Mouse (Mus musculus) CH12.LX (cell line): Measurements from ENCODE around the gene Noxo1. TPM values are rescaled to one million over a fixed set of nuclear protein-coding genes. Genes with fewer than 3 reads are reported as not detected.

Experiments
- DNase-seq: peaks from one replicate; pipeline ENCODE4 v3.0.0-alpha.2; 2013; ENCODE audit errors: extremely low read depth
- H3K27ac ChIP-seq: 2 replicates; pipeline ENCODE4 v1.5.1; 2012; ENCODE audit warnings: low read depth, mild to moderate bottlenecking, control low read depth, moderate library complexity; ENCODE audit not compliant: insufficient read depth
- H3K27me3 ChIP-seq: replicated peaks from 2 replicates; pipeline ENCODE3; 2012; ENCODE audit warnings: inconsistent platforms
- H3K36me3 ChIP-seq, 2 experiments: replicated peaks in 1 of 2; 2 replicates each; pipeline versions ENCODE3 to v1.6.1; 2012; ENCODE audit warnings: inconsistent platforms in 1 of 2, low read length in 1 of 2, mild to moderate bottlenecking in 1 of 2, mixed read lengths in 1 of 2, moderate library complexity in 1 of 2; ENCODE audit not compliant: control insufficient read depth in 1 of 2, insufficient read depth in 1 of 2
- H3K4me1 ChIP-seq, 2 experiments: 2 replicates each; pipeline ENCODE4 v1.6.1; 2012; ENCODE audit warnings: inconsistent platforms in 1 of 2, moderate library complexity in 1 of 2; ENCODE audit not compliant: insufficient read depth in 2 of 2, control insufficient read depth in 1 of 2
- H3K4me2 ChIP-seq: 2 replicates; pipeline ENCODE4 v1.6.1; 2012; ENCODE audit warnings: low read depth, mild to moderate bottlenecking, control low read depth; ENCODE audit not compliant: poor library complexity, insufficient read depth, severe bottlenecking
- H3K4me3 ChIP-seq, 3 experiments: fragments of 150-350 bp in 1 of 3; sonication (generic) in 1 of 3; replicated peaks in 1 of 3; 2 replicates each; pipeline versions ENCODE3 to v1.5.1; 2011 to 2012; ENCODE audit warnings: low read depth in 2 of 3, low read length in 2 of 3, mild to moderate bottlenecking in 2 of 3, moderate library complexity in 2 of 3, control low read depth in 1 of 3, improper control_type of control experiment in 1 of 3, inconsistent platforms in 1 of 3, mixed read lengths in 1 of 3; ENCODE audit not compliant: poor library complexity in 1 of 3
- H3K79me2 ChIP-seq: replicated peaks from 2 replicates; pipeline ENCODE4 v1.6.1; 2012; ENCODE audit warnings: mild to moderate bottlenecking, moderate library complexity; ENCODE audit not compliant: control insufficient read depth, poor library complexity, insufficient read depth, severe bottlenecking; ENCODE audit errors: extremely low read depth
- H3K9ac ChIP-seq: 2 replicates; pipeline ENCODE4 v1.6.1; 2012; ENCODE audit warnings: low read depth, mild to moderate bottlenecking, control low read depth, moderate library complexity; ENCODE audit not compliant: insufficient read depth
- H3K9me3 ChIP-seq: replicated peaks from 2 replicates; pipeline ENCODE3; 2012; ENCODE audit warnings: low read length, inconsistent platforms, mixed read lengths
- CHD2 ChIP-seq: IDR thresholded peaks from 2 replicates; pipeline ENCODE4 v1.6.1; 2011; ENCODE audit warnings: low read length, improper control_type of control experiment
- CTCF ChIP-seq, 2 experiments: IDR thresholded peaks in 1 of 2; conservative IDR thresholded peaks in 1 of 2; 2 replicates each; pipeline ENCODE4 v1.5.1; 2011 to 2012; ENCODE audit warnings: low read depth in 2 of 2, low read length in 2 of 2, improper control_type of control experiment in 1 of 2, inconsistent platforms in 1 of 2, mild to moderate bottlenecking in 1 of 2, moderate library complexity in 1 of 2
- E2F4 ChIP-seq: IDR thresholded peaks from 2 replicates; pipeline ENCODE4 v1.6.1; 2011; ENCODE audit warnings: low read depth, low read length, improper control_type of control experiment; ENCODE audit not compliant: insufficient replicate concordance
- ELF1 ChIP-seq: IDR thresholded peaks from 2 replicates; pipeline ENCODE4 v1.6.1; 2014; ENCODE audit warnings: low read depth, mild to moderate bottlenecking, inconsistent platforms, low read length, improper control_type of control experiment
- EP300 ChIP-seq: IDR thresholded peaks from 2 replicates; pipeline ENCODE4 v1.6.1; 2011; ENCODE audit warnings: low read length, improper control_type of control experiment
- ETS1 ChIP-seq: conservative IDR thresholded peaks from 2 replicates; pipeline ENCODE4 v1.6.1; 2012; ENCODE audit warnings: low read depth, mild to moderate bottlenecking, inconsistent platforms, low read length, improper control_type of control experiment, moderate library complexity
- HCFC1 ChIP-seq: IDR thresholded peaks from 2 replicates; pipeline ENCODE4 v1.6.1; 2012; ENCODE audit warnings: low read depth, mild to moderate bottlenecking, inconsistent platforms, low read length, improper control_type of control experiment
- IRF4 ChIP-seq: IDR thresholded peaks from 2 replicates; pipeline ENCODE4 v1.6.1; 2014; ENCODE audit warnings: low read depth, mild to moderate bottlenecking, inconsistent platforms, low read length, improper control_type of control experiment
- JUN ChIP-seq: IDR thresholded peaks from 2 replicates; pipeline ENCODE4 v1.6.1; 2011; ENCODE audit warnings: low read depth, mild to moderate bottlenecking, low read length, improper control_type of control experiment, moderate library complexity; ENCODE audit not compliant: insufficient read depth
- KAT2A ChIP-seq: IDR thresholded peaks from 2 replicates; pipeline ENCODE4 v1.6.1; 2012; ENCODE audit warnings: low read length, improper control_type of control experiment, inconsistent platforms; ENCODE audit not compliant: insufficient replicate concordance
- MAFK ChIP-seq: IDR thresholded peaks from 2 replicates; pipeline ENCODE4 v1.6.1; 2011; ENCODE audit warnings: low read length, improper control_type of control experiment; ENCODE audit not compliant: insufficient replicate concordance
- MAX ChIP-seq: IDR thresholded peaks from 2 replicates; pipeline ENCODE4 v1.6.1; 2011; ENCODE audit warnings: low read length, improper control_type of control experiment
- MEF2A ChIP-seq: IDR thresholded peaks from 2 replicates; pipeline ENCODE4 v1.6.1; 2014; ENCODE audit warnings: low read depth, mild to moderate bottlenecking, inconsistent platforms, low read length, improper control_type of control experiment, borderline replicate concordance
- MXI1 ChIP-seq: IDR thresholded peaks from 2 replicates; pipeline ENCODE4 v1.6.1; 2011; ENCODE audit warnings: mild to moderate bottlenecking, low read depth, low read length, improper control_type of control experiment
- NELFE ChIP-seq: IDR thresholded peaks from 2 replicates; pipeline ENCODE4 v1.6.1; 2011; ENCODE audit warnings: low read depth, low read length, improper control_type of control experiment
- NRF1 ChIP-seq: IDR thresholded peaks from 2 replicates; pipeline ENCODE4 v1.6.1; 2014; ENCODE audit warnings: low read depth, mild to moderate bottlenecking, inconsistent platforms, low read length, improper control_type of control experiment, moderate library complexity
- PAX5 ChIP-seq: IDR thresholded peaks from 2 replicates; pipeline ENCODE4 v1.6.1; 2012; ENCODE audit warnings: low read length, inconsistent platforms, mixed read lengths
- POLR2A ChIP-seq: IDR thresholded peaks from 2 replicates; pipeline ENCODE4 v1.6.1; 2011; ENCODE audit warnings: low read depth, mild to moderate bottlenecking, improper control_type of control experiment, low read length
- POLR2AphosphoS2 ChIP-seq: IDR thresholded peaks from 2 replicates; pipeline ENCODE4 v1.6.1; 2011; ENCODE audit warnings: low read depth, low read length, improper control_type of control experiment
- RCOR1 ChIP-seq: conservative IDR thresholded peaks from 2 replicates; pipeline ENCODE4 v1.6.1; 2012; ENCODE audit warnings: low read depth, mild to moderate bottlenecking, inconsistent platforms, low read length, improper control_type of control experiment
- SIN3A ChIP-seq: IDR thresholded peaks from 2 replicates; pipeline ENCODE4 v1.6.1; 2012; ENCODE audit warnings: low read length, improper control_type of control experiment, inconsistent platforms
- SMC3 ChIP-seq: IDR thresholded peaks from 2 replicates; pipeline ENCODE4 v1.6.1; 2011; ENCODE audit warnings: low read depth, low read length, improper control_type of control experiment
- TCF12 ChIP-seq: IDR thresholded peaks from 2 replicates; pipeline ENCODE4 v1.6.1; 2014; ENCODE audit warnings: low read depth, mild to moderate bottlenecking, inconsistent platforms, low read length, improper control_type of control experiment
- UBTF ChIP-seq: IDR thresholded peaks from 2 replicates; pipeline ENCODE4 v1.6.1; 2012; ENCODE audit warnings: low read depth, mild to moderate bottlenecking, inconsistent platforms, low read length, improper control_type of control experiment, moderate library complexity
- USF2 ChIP-seq: conservative IDR thresholded peaks from 2 replicates; pipeline ENCODE4 v1.6.1; 2011; ENCODE audit warnings: low read depth, low read length, improper control_type of control experiment
- ZC3H11A ChIP-seq: IDR thresholded peaks from 2 replicates; pipeline ENCODE4 v1.6.1; 2012; ENCODE audit warnings: low read depth, mild to moderate bottlenecking, inconsistent platforms, low read length, improper control_type of control experiment
- ZKSCAN1 ChIP-seq: IDR thresholded peaks from 2 replicates; pipeline ENCODE4 v1.6.1; 2012; ENCODE audit warnings: low read depth, inconsistent platforms, low read length, improper control_type of control experiment, borderline replicate concordance
- ZNF384 ChIP-seq: IDR thresholded peaks from 2 replicates; pipeline ENCODE4 v1.6.1; 2012; ENCODE audit warnings: low read depth, low read length, improper control_type of control experiment, inconsistent platforms
- dilution Hi-C: fragments of 300-500 bp; cut with MboI; formaldehyde crosslinking; loops from 2 replicates; pipeline ENCODE4 v1.14.3; 2020; ENCODE audit warnings: low sequenced_read_pairs; ENCODE audit not compliant: extremely low pct_unique_long_range_greater_than_20kb, extremely low pct_ligation_motif_present
- in situ Hi-C: fragments of 300-500 bp; cut with MboI; formaldehyde crosslinking; loops from 3 replicates; pipeline ENCODE4 v1.14.3; 2019; ENCODE audit warnings: low sequenced_read_pairs, low pct_ligation_motif_present, low pct_unique_long_range_greater_than_20kb, mixed read lengths
- polyA plus RNA-seq: library from polyadenylated mRNA; unstranded; fragments of >175 nt; gene quantifications from 2 replicates; pipeline ENCODE4 v1.2.1, GENCODE M21; 2012; ENCODE audit warnings: low read depth; ENCODE audit not compliant: insufficient read length
- total RNA-seq, 2 experiments: library from RNA; depleted of rRNA; stranded (reverse); fragments of 300-350 nt in 1 of 2; fragments of >200 nt in 1 of 2; gene quantifications; 2 replicates each; pipeline ENCODE4 v1.2.3; 2012 to 2014

The Noxo1 gene
- total and polyA plus RNA-seq, 3 experiments = 0.47 to 2.5 (median 0.89) TPM

- H3K9ac ChIP-seq = no peak overlapping the region
- peaks cover 13 to 38% of the 10 kb centered on the region in 2 experiments for H3K36me3 ChIP-seq
- dilution Hi-C loops (no loop called here), in situ Hi-C loops (loop anchor here (5.0 kb wide), 2 partner anchors 63 to 143 kb away; partner anchors contain the start of genes Nubp2 and Spsb3)
- DNase-seq = no peak
- TF ChIP-seq CHD2 (no peak), ZC3H11A (no peak), HCFC1 (no peak), EP300 (no peak), IRF4 (no peak), RCOR1 (no peak), MAX (no peak), SMC3 (no peak), CTCF (conservative IDR thresholded peaks at IDR 0.05 in 1 of 2, IDR thresholded peaks at IDR 0.05 in 1 of 2; ENCODE audit: low read depth in 2 of 2, low read length in 2 of 2) (no peak), E2F4 (no peak), MAFK (no peak), UBTF (no peak), JUN (no peak), SIN3A (no peak), NELFE (no peak), TCF12 (no peak), ETS1 (no peak)
- H3K9me3 ChIP-seq = no peaks in the 10 kb centered on the region
- no peak overlapping the region for H3K4me3 ChIP-seq
- peaks cover 26% of the 10 kb centered on the region for H3K27me3 ChIP-seq
- no peak overlapping the region for H3K27ac ChIP-seq
- no peaks in the 10 kb centered on the region for H3K79me2 ChIP-seq
- no peak overlapping the region for H3K4me2 ChIP-seq
- H3K4me1 ChIP-seq = peaks cover 0 to 10% of the 10 kb centered on the region in 2 experiments; a peak in 1 of 4 replicates
Measured at GRCm38 (mm10) chr17:24743896-24744295, 47.9 kb downstream of the Noxo1 start.

GRCm38 (mm10) chr17:24744381-24744780, 48.3 kb downstream of the Noxo1 start:
- Histone ChIP-seq H3K27me3 (peaks cover 31% of the 10 kb centered on the region), H3K27ac (no peak overlapping the region), H3K79me2 (no peaks in the 10 kb centered on the region), H3K4me3 (no peak overlapping the region), H3K4me1 (peaks cover 0 to 10% of the 10 kb centered on the region in 2 experiments; a peak in 1 of 4 replicates), H3K4me2 (no peak overlapping the region), H3K9ac (no peak overlapping the region), H3K36me3 (peaks cover 12 to 35% of the 10 kb centered on the region in 2 experiments), H3K9me3 (no peaks in the 10 kb centered on the region)
- DNase-seq = no peak
- dilution Hi-C loops (no loop called here), in situ Hi-C loops (loop anchor here (5.0 kb wide), 2 partner anchors 63 to 143 kb away; partner anchors contain the start of genes Nubp2 and Spsb3)
- TF ChIP-seq POLR2AphosphoS2 = no peak
- no peak for TF ChIP-seq POLR2A
- TF ChIP-seq ELF1 = no peak
- TF ChIP-seq USF2 = no peak
- no peak for TF ChIP-seq PAX5
- TF ChIP-seq MEF2A = no peak
- TF ChIP-seq JUN = no peak
- TF ChIP-seq CHD2 = no peak
- no peak for TF ChIP-seq KAT2A
- no peak for TF ChIP-seq SMC3
- no peak for TF ChIP-seq HCFC1
- no peak for TF ChIP-seq MXI1
- no peak for TF ChIP-seq MAX
- no peak for TF ChIP-seq IRF4
- TF ChIP-seq ZNF384 = no peak
- no peak for TF ChIP-seq NRF1
- TF ChIP-seq TCF12 = no peak
- no peak for TF ChIP-seq ZC3H11A
- no peak for TF ChIP-seq ZKSCAN1
- TF ChIP-seq CTCF (conservative IDR thresholded peaks at IDR 0.05 in 1 of 2, IDR thresholded peaks at IDR 0.05 in 1 of 2; ENCODE audit: low read depth in 2 of 2, low read length in 2 of 2) = no peak
